Mouse (Mus musculus) induced T-regulatory cell, adult 2 months (primary cell): ENCODE data around the gene Gm11563.
"Not testable (repeated sequence)": the region's sequence is repeated elsewhere in the genome, so short reads cannot be mapped to it uniquely, and the experiment has no call there.

Experiments used
- DNase-seq: peaks from one replicate; pipeline ENCODE4 v3.0.0-alpha.2; 2012; ENCODE audit warnings: low read depth

Gm11563 gene

DNA sequence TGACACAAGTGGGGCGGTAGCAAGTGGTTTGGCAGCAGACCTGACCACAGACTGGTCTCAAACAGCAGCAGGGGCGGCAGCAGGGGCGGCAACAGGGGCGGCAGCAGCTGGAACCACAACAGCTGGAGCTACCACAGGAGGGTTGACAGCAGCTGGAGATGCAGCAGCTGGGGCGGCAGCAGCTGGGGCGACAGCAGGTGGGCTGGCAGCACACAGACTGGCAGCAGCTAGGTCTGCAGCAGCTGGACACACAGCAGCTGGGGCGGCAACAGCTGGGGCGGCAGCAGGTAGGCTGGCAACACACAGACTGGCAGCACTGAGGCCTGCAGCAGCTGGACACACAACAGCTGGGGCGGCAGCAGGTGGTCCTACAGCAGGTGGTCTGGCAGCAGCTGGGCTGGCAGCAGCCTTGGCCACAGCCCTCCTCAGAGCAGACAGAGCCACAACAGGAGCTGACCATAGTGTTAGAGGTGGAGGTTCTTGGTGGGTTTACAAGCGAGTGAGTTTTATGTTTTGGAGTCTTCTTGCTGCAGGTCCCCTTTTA lies at the start of gene Gm11563:
Gm11563 (minus strand) TSS at position 494 of the 544 bp plus-strand sequence.
- not testable (repeated sequence) for DNase-seq

DNA sequence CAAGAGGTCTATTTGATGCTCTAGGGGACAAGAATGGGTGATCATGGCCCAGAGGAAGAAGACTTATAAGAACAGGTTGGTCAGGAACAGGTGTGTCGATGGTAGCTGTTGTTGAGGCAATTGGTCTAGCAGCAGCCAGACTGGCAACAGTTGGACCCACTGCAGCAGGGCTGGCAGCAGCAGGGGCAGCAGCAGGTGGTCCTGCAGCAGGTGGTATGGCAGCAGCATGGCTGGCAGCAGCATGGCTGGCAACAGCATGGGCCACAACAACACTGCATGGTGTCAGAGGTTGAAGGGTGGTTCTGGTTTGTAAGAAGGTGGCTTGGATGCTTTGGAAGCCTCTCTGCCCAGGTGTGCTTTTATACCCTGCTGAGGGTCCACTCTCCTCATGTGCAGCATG lies 31.7 kb upstream of the Gm11563 start, which contains the start of gene Gm14190:
Gm14190 (minus strand) TSS at position 278 of the 400 bp plus-strand sequence.
- DNase-seq: no peak

DNA sequence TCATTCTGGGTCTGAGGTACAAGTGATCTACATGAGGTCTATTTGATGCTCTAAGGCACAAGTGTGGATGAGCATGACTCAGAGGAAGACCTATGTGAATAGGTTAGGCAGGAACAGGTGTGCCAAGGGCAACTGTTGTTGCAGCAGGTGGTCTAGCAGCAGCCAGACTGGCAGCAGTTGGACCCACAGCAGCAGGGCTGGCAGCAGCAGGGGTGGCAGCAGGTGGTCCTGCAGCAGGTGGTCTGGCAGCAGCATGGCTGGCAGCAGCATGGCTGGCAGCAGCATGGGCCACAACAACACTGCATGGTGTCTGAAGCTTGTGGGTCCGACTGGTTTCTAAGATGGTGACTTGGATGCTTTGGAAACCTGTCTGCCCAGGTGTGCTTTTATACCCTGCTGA lies 26.5 kb upstream of the Gm11563 start:
- DNase-seq: not testable (repeated sequence)

- DNase-seq: no peak
Observed at GRCm38 (mm10) chr11:99683481-99683880, 24.7 kb upstream of the Gm11563 start.

GRCm38 (mm10) chr11:99665860-99666259 lies 7.1 kb upstream of the Gm11563 start, which contains the start of gene Krtap4-6:
Gene Krtap4-6 (minus strand): TSS chr11:99665960.
- no peak for DNase-seq

GRCm38 (mm10) chr11:99662802-99663201 lies 4.0 kb upstream of the Gm11563 start:
- no peak for DNase-seq

DNA sequence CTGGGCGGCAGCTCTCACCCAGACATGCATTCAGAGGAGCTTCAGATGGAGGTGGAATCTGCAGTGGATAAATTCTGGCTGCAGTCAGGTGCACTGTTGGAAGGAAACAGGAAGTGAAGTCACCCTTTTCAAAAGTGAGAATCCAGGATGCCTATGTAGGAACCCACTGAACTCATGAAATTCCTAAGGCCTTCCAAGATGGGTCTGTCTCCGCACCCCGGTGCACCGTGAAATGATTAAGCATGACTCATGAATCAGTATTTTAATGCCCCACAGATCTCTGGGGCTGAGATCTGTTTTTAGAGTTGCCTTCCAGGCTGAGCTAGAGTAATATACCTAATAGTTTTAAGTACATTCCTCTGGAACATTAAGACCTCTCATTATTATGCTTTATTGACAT lies 496 bp upstream of the Gm11563 start:
- DNase-seq: no peak

- DNase-seq: no peak
Observed at GRCm38 (mm10) chr11:99657051-99657450, 1.7 kb downstream of the Gm11563 start.

GRCm38 (mm10) chr11:99650136-99650535 lies 8.6 kb downstream of the Gm11563 start, which contains the start of gene Gm11555:
Gene Gm11555 (minus strand): TSS chr11:99650236.
- DNase-seq: no peak

- no peak for DNase-seq
Observed at GRCm38 (mm10) chr11:99646444-99646843, 12.3 kb downstream of the Gm11563 start.

DNA sequence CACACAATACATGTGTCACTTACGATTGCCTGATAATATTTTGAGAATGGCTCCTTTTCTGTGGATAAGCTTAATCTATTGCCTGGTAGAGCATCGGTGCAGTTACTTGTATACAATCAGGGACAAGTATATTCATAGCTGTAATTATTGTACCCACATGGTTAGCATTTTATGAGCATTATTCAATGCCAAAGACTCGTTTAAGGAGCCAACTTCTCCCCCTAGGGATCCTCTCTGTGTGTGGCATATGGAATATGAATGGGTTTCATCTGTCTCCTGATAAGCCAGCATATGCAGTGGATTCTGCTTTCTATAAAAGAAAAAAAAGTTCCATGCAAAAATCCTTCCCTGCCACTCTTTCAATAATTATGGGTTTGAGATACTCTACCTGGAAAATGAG lies 14.4 kb downstream of the Gm11563 start:
- DNase-seq: no peak

DNA sequence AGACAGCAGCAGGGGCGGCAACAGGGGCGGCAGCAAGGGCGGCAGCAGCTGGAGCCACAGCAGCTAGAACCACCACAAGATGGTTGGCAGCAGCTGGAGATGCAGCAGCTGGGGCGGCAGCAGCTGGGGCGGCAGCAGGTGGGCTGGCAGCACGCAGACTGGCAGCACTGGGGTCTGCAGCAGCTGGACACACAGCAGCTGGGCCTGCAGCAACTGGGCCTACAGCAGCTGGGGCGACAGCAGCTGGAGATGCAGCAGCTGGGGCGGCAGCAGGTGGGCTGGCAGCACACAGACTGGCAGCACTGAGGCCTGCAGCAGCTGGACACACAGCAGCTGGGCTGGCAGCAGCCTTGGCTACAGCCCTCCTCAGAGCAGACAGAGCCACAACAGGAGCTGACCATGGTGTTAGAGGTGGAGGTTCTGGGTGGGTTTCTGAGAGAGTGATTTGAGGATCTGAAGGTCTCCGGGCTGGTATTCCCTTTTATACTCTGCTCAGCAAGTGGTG lies 15.1 kb downstream of the Gm11563 start, which contains the start of gene Krtap4-7:
Krtap4-7 (minus strand) TSS at position 455 of the 505 bp plus-strand sequence.
- DNase-seq: not testable (repeated sequence)

- DNase-seq: no peak
Observed at GRCm38 (mm10) chr11:99640926-99641325, 17.8 kb downstream of the Gm11563 start.

GRCm38 (mm10) chr11:99637086-99637485 lies 21.7 kb downstream of the Gm11563 start:
- DNase-seq: no peak

DNA sequence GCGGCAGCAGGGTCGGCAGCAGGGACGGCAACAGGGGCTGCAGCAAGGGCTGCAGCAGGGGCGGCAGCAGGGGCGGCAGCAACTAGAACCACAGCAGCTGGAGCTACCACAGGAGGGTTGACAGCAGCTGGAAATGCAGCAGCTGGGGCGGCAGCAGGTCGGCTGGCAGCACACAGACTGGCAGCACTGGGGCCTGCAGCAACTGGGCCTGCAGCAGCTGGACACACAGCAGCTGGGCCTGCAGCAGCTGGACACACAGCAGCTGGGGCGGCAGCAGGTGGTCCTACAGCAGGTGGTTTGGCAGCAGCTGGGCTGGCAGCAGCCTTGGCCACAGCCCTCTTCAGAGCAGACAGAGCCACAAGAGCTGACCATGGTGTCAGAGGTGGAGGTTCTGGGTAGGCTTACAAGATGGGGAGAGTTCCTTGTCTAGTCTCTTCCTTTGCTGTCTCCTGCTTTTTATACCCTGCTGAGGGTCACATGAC lies 24.1 kb downstream of the Gm11563 start, which contains the start of gene Krtap4-2:
Krtap4-2 (minus strand) TSS at position 432 of the 482 bp plus-strand sequence.
- DNase-seq: no peak

- no peak for DNase-seq
Observed at GRCm38 (mm10) chr11:99633293-99633692, 25.5 kb downstream of the Gm11563 start.

GRCm38 (mm10) chr11:99630890-99631289 lies 27.9 kb downstream of the Gm11563 start:
- no peak for DNase-seq

DNA sequence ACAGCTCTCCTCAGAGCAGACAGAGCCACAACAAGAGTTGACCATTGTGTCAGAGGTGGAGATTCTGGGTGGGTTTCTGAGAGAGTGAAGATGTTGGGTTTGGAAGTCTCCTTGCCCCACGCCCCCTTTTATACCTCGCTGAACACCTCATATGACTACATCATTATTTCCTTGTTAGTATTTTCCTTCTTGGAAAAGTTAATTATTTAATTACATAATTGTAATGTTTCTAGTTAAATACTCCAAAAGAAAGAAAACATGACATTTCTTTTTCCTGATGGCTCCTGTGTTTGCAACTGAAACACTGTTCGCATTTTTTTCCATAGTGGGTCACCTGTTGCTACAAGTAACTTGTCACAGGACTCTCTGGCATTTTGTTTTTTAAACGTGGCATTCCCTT lies 30.6 kb downstream of the Gm11563 start, which contains the start of gene Krtap4-1:
Krtap4-1 (minus strand) TSS at position 101 of the 400 bp plus-strand sequence.
- DNase-seq: no peak

DNA sequence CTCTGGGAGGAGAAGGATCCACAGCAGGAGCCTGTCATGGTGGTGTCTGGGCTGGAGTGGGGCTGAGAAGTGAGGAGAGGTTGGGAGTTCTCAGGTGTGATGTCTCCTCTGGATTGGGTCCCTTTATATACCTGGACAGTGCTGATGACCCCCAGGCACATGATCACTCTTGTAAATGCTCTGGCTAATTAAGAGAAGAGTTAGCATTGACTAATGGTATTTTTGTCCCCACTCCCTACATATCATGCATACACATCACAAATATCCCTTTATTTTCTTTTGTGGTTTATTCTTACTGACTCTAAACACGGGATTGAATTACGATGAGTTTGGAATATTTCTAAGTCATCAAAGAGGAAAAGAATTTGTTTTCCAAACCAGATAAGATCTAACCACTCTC lies 38.4 kb downstream of the Gm11563 start, which contains the start of gene Gm11562:
Gm11562 (minus strand) TSS at position 101 of the 400 bp plus-strand sequence.
- DNase-seq: no peak

GRCm38 (mm10) chr11:99614796-99615363 lies 43.9 kb downstream of the Gm11563 start, which contains the start of gene Krtap2-4:
Gene Krtap2-4 (minus strand): TSS chr11:99614846.
- DNase-seq: no peak

DNA sequence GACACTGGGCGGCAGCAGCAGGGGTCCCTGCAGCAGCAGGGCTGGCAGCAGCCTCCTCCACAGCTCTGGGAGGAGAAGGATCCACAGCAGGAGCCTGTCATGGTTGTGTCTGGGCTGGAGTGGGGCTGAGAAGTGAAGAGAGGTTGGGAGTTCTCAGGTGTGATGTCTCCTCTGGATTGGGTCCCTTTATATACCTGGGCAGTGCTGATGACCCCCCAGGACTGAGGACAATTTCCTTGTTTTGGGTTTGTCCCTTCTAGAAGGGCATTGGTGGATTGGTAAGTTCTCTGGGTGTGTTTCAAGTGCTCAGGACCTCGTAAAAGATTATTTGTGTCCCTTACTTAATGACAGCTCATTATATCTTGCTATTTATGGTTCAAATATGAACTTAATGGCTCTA lies 48.7 kb downstream of the Gm11563 start, which contains the start of gene Gm11937:
Gm11937 (minus strand) TSS at position 101 of the 400 bp plus-strand sequence.
- DNase-seq: not testable (repeated sequence)

GRCm38 (mm10) chr11:99609126-99609525 lies 49.6 kb downstream of the Gm11563 start:
- no peak for DNase-seq
